Mouse (Mus musculus) ES-Bruce4 (cell line): ENCODE results near the gene A530032D15Rik.
"Not testable (repeated sequence)": the region's sequence is repeated elsewhere in the genome, so short reads cannot be mapped to it uniquely, and the experiment has no call there.

Source experiments
- CTCF ChIP-seq: IDR thresholded peaks from one replicate; pipeline ENCODE4 v1.8.1; 2011; ENCODE audit warnings: low read depth, low read length
- EP300 ChIP-seq: IDR thresholded peaks from 2 replicates; pipeline ENCODE4 v1.6.1; 2011; ENCODE audit warnings: low read depth, low read length; ENCODE audit not compliant: insufficient read depth

DNA sequence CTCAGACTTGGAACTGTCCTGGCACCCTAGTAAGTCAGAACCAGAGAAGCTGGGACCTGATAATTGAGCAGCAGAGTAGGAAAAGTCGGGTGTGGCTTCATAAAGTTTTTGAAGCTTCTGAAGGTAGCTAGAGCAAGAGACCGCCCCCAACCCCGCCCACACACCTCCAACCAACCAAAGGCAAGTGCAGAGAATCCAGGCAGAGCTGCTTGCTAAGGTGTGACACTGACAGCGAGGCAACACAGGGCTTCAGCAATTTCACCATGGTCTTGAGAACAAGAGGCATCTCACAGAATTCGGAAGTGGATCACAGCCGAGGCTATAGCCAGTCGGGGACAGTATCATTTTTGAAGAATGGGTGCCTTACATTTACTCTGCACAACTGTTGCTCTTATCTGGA is at the start of gene A530032D15Rik:
- not testable (repeated sequence) for TF ChIP-seq CTCF, EP300
